Mouse (Mus musculus) bone marrow, adult 2 months (tissue): Measurements from ENCODE around the gene Bub1b.

ENCODE experiments used
- CTCF ChIP-seq: fragments of 200-500 bp; IDR thresholded peaks from 2 replicates; pipeline ENCODE4 v1.5.1; 2011; ENCODE audit warnings: low read length, control low read depth; ENCODE audit not compliant: control insufficient read depth, insufficient read depth
- POLR2A ChIP-seq: fragments of 200-500 bp; IDR thresholded peaks from 2 replicates; pipeline ENCODE4 v1.6.1; 2011; ENCODE audit warnings: low read depth, mild to moderate bottlenecking, control low read depth, low read length, borderline replicate concordance; ENCODE audit not compliant: control insufficient read depth

GRCm38 (mm10) chr2:118606032-118606431, 8.0 kb downstream of the Bub1b start:
- no peak for TF ChIP-seq POLR2A
- TF ChIP-seq CTCF, result peak; percentile 73
